Mouse (Mus musculus): ENCODE data around the gene Sh3gl1.
A peak's percentile ranks its signal among the peaks of the same experiment; 100 is the strongest.
"Not testable (repeated sequence)": the region's sequence is repeated elsewhere in the genome, so short reads cannot be mapped to it uniquely, and the experiment has no call there.

Sh3gl1 gene

DNA sequence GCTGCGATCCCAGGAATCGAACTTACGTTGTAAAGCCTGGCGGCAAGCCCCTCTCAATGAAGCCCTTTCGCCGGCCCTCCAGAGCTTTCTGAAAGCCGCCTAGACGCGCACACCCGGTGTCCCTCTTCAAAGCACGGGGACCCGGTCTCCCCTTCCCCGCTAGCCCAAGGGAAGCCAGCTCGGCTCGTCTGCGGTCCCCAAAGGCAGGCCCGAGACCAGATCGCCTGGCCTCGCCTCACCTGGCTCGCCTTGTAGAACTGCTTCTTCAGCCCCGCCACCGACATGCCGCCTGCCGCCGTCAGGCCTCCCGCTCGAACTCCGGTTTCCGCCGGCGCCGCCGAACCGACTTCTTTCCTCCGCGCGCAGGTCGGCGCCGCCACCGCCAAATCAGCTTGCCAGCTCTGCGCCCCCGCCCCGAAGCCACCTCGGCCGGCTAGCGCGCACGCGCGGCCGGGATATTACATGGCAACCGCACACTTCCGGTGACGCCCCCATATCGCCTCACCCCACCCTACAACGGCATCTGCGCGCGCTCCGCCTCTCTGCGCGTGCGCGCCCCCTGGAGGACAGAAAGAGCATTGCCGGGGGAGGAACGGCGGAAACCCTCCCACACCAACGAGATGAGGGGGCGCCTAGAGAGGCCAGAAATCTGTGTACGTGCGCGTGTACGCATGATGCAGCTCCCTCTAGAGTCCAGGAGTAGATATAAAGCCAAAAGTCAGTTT is at the start of gene Sh3gl1:
Sh3gl1 (minus strand) TSS at position 460 of the 725 bp plus-strand sequence.
- peak; percentile 100 for DNase-seq (ENCODE audit: low spot score in 2 of 2)

DNA sequence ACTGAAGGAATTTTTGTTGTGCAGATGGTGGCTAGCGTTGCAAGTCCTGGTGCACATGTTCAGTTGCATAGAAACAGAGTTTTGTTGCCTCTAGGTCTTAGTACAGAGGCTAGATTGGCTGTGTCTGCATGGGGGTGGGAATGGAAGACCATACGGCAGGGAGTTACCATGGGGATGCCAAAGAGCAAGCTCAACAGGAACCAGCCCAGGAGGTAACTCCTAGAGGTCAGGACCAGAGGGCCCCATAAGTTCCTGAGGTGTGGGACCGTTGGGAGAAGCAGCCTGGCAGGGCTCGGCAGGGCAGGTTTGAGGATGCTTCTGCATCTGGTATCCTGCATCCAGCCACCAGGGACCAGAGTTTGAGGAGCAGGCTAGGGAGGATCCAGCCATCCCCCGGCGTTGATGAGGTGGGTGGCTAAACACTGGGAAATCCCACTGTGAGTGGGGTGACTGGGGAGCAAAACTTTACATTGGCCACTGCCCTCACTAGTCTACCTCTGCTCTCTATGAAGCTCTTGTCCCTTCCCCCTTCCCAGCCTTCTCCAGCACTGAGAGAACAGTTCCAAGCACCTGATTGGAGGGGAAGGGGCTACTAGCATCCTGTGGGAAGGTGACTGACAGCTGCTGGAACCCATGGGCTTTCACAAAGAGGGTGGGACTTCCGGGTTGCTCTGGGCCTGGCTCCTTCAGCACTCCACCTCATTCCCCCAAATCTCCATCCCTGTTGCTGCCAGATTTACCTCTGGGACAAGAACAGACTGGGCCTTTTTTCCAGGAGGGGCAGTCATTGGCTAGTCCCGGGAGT is 44.5 kb upstream of the Sh3gl1 start:
- peak in 1 of 2 experiments; percentile 40 for DNase-seq (ENCODE audit: low spot score in 2 of 2)

DNA sequence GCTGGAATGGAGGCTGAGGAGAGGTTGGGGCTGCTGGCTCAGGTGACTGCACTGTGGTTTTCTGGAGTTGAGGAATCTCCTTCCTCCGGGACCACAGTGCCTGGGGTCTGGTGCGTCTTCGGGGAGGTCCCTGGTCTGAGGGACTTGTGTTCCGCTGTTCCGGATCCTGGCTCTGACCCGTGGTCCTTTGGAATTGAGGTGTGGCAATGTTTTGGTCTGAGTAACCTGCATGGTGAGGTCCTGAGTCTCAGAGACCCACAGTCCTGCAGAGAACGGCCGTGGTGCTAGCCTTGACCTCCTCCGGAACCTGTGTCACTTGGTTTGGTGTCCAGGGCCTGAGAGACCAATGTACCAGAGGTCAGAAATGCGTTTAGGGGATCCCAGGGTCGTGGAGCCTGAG is 43.5 kb upstream of the Sh3gl1 start:
- no peak for DNase-seq (ENCODE audit: low spot score in 2 of 2)

DNA sequence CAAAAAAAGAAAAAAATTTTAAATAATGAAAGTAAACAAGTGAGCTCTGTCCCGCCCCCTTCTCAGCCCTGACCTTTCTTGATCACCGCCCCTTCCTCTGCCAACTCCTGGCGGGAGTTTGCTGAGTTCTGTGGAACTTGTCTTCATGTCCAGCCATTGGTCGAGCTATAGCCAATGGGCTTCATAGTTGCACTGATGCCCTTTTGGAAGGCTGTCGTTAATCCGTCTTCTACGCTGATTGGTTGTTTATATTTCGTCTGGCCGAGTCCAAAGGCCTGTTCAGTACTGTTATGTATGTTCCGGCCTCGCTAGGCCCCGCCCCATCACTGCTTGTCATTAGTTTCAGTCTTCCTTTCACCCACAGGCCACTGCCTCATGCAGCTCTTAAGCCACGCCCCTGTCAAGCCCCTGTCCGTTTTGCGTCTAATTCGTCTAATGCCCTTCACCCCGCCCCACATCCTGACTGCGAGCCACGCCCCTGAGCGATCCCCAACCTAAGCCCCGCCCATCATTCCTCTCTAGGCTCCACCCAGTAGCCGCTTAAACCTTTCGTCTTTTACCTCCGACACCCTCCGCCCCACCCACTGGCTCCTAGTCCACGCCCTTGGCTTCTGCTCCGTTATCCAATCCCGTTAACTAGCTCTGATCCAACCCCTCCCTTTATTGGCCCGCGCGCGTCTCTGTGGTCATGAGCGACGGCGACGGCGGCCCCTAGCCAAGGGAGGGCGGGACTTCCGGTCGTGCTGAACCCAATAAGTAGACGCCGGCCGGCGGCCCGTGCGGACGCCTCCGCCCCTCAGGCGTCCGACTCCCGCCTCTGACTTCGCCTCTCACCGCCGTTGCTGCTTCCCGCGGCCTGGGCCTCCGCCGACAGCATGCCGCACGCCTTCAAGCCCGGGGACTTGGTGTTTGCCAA is 42.7 kb upstream of the Sh3gl1 start, which contains the start of gene Hdgfl2:
Hdgfl2 (plus strand) TSS at position 755 of the 916 bp plus-strand sequence.
- DNase-seq (ENCODE audit: low spot score in 2 of 2) = peak; percentile 96 to 99

DNA sequence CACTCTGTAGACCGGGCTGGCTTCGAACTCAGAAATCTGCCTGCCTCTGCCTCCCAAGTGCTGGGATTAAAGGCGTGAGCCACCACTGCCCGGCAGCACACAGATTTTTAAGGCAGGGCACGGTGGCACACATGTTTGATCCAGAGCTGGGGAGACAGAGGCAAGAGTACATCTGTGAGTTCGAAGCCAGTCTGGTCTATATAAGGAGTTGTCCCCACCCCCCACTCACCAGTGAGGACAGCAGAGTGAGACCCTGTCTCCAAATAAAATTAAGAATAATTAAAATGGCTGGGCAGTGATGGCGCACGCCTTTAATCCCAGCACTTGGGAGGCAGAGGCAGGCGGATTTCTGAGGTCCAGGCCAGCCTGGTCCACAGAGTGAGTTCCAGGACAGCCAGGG is 41.9 kb upstream of the Sh3gl1 start:
- not testable (repeated sequence) for DNase-seq (ENCODE audit: low spot score in 2 of 2)

DNA sequence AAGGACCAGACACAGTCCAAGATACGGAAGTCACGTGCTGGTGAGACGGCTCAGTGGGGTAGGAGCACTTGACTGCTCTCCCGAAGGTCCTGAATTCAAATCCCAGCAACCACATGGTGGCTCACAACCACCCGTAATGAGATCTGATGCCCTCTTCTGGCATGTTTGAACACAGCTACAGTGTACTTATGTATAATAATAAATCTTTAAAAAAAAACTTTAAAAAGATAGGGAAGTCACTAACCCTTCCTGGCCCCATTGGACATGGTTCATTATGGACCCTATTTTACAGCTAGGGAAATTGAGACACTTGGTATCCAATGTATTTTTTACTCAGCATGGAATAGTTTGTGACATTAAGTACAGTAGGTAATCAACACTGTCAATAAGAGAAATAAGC is 41.1 kb upstream of the Sh3gl1 start:
- no peak for DNase-seq (ENCODE audit: low spot score in 2 of 2)

DNA sequence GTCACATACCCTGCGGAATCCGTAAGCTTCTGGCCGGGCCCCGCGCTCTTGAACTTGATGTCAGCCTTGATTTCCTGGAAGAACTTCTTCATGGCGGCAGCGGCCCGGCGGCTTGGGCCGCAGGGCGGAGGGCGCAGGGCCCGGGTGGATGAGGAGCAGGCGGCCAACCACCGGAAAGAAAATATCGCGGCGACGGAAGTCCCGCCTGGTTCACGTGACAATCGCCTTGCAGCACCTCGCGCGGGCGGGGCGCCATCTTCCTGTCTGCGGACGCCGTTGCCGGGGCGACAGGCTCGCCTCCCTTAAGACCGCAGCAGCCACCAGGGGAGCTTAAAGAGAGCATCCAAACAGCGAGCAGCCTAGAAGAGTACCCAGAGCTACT is 38.4 kb upstream of the Sh3gl1 start, which contains the start of gene Ubxn6:
Ubxn6 (minus strand) TSS at position 202 of the 382 bp plus-strand sequence.
- peak; percentile 95 to 96 for DNase-seq (ENCODE audit: low spot score in 2 of 2)

DNA sequence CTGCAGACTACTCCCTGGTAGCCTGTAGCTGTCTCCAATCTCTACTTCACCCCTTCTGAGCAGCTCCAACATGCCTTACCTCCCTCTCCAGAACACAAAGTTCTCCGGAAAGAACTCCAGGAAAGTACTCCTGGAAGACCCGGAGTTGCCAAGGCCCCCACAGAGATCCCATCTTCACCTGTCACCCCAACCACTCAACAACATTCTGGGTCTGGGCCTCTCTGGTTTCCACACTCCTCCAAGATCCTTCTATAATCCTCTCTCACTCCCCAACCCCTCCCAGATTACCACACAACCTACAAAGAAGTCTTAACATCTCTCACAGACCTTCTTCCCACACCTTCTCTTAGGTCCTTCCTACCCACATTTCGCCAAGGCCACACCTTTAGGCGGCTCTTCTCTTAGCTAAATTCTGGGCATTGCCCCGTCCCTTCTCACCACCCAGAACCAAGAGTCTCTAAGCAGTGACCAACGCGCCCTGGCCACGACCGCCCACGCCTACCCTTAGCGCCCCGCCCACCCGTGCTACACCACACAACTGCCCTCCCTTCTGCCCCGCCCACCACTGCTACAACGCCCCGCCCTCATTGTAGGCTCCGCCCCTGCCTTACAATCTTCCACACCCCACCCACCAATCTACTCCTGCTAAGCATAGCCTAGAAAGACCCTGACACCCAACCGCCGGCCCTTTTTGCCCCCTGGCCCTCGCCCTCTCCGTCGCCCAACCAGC is 37.8 kb upstream of the Sh3gl1 start:
- DNase-seq (ENCODE audit: low spot score in 2 of 2) = peak; percentile 46 to 68

DNA sequence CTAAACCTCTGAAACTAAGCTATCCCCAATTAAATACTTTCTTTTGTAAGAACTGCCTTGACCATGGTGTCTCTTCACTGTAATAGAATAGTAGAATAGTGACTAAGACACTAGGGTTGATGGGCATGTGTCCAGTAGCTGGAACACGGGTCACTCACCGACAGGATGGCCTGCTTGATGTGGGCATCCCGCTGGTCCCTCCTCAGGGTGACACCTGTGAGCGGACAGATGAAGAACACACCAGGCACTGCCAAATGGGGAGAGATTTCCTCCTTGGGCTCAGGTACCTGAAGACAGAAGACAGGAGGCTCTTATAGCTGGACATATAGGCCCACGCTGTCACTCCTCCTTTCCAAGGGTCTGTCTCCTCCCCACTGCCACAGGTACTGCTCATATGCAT is 35.8 kb upstream of the Sh3gl1 start:
- no peak for DNase-seq (ENCODE audit: low spot score in 2 of 2)

DNA sequence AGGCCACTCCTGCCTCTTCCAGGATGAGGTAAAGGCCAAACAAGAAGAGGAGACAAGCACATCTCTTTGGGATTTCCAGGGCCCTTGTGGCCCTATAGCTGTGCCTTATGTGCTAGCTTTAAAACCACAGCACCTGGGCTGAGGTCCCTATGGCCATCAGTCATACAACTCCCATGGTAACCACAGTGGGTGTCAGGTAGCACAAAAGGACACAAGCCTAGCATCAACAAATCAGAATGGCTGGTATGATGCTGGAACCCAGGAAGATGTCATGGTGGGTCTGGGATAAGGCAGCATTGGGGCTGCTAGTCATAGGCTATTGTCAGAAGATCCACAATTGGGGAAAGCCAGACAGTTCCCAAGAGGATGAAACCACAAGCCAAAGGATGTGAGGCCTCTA is 34.7 kb upstream of the Sh3gl1 start:
- DNase-seq (ENCODE audit: low spot score in 2 of 2) = no peak

DNA sequence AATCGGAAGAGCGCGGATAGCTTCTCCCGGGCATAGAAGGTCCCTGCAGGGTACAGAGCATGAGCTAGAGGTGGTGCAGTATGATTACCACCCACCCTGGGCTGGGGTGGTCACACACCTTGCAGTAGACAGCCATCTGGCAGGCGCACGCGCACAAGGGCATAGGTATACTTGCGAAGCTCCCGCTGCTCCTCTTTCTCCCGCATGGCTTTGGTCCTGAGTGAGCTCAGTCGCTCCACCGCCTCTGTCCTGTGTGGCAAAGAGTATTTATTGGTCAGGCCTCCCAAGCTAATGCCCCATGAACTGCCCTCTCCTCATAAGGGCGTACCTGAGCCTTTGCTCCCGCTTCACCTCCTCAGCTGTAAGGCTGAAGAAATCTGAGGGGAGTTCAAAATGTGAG is 32.6 kb upstream of the Sh3gl1 start:
- DNase-seq (ENCODE audit: low spot score in 2 of 2) = no peak

DNA sequence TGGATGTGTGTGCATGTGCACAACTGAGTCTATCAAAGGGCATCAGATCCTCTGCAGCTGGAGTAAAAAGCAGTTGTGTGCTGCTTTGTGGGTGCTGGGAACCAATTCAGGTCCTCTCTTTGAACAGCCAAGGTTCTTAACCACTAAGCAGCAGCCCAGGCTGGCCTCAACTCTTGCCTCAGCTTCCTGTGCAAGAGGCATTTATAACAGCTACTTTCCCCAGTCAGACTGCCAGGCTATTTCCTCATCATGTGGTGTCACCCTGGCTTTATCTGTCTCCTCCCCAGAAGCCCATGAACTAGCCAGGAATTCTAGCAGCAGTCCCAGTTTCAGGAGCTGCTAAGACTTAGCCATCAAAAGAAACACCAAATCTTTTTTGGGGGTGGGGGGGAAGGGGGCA is 30.0 kb upstream of the Sh3gl1 start:
- no peak for DNase-seq (ENCODE audit: low spot score in 2 of 2)

DNA sequence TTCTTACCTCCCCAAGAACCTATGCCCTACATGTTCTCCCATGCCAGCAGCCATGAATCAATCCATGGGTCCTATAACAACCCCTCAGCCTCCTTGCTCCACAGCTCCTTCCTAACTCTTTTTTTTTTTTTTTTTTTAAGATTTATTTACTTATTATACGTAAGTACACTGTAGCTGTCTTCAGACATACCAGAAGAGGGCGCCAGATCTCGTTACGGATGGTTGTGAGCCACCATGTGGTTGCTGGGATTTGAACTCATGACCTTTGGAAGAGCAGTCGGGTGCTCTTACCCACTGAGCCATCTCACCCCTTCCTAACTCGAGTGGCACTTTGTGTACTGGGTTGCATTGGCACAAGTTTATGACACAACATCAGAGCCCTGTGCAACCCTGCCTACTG is 29.3 kb upstream of the Sh3gl1 start:
- not testable (repeated sequence) for DNase-seq (ENCODE audit: low spot score in 2 of 2)

DNA sequence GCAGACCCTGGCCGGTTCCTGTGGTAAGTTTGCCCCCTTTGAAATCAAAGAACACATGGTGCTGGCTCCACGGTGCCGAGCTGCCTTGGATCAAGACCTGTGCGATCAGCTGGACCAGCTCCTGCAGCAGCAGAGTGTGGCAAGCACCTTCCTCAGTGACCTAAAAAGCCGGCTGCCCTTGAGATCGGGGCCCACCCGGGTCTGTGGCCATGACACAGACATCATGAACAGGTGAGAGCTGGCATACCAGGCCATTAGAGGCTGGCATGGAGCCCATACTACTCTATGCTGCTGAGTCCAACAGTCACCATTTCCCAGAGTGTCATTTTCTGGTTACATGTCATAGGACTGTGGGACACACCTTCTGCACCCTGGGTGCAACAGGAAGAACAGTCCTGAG is 25.6 kb upstream of the Sh3gl1 start:
- no peak for DNase-seq (ENCODE audit: low spot score in 2 of 2)

DNA sequence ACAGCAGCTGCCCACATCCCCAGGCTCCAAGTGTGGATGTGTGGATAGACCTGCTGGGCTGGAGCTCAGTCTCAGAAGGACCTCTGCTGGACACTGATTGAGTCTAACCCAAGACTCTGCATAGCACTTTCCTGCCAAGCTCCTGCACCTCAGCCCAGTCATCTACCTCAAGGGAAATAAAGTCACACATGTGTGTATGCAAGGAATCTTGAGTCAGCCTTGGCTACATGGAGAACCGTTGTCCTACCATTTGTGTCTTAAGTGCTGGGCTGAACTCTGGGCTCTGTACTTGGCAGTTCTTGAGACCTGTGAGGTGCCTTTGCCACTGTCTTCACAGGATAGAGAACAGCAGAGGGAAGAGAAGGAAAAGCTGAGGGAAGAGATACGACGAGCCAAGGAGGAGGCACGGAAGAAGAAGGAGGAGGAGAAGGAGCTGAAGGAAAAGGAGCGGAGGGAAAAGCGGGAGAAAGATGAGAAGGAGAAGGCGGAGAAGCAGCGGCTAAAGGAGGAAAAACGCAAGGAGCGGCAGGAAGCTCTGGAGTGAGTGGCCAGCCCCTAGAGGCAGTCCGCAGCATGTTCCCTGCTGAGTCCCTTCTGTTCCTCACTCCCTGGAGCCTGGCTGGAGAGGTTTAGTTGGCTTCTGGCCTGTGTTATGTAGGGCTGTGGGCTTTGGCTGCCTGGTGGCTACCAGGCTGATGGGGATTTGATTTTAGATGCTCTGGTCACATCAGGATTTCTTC is 21.1 kb upstream of the Sh3gl1 start:
- DNase-seq (ENCODE audit: low spot score in 2 of 2) = no peak

DNA sequence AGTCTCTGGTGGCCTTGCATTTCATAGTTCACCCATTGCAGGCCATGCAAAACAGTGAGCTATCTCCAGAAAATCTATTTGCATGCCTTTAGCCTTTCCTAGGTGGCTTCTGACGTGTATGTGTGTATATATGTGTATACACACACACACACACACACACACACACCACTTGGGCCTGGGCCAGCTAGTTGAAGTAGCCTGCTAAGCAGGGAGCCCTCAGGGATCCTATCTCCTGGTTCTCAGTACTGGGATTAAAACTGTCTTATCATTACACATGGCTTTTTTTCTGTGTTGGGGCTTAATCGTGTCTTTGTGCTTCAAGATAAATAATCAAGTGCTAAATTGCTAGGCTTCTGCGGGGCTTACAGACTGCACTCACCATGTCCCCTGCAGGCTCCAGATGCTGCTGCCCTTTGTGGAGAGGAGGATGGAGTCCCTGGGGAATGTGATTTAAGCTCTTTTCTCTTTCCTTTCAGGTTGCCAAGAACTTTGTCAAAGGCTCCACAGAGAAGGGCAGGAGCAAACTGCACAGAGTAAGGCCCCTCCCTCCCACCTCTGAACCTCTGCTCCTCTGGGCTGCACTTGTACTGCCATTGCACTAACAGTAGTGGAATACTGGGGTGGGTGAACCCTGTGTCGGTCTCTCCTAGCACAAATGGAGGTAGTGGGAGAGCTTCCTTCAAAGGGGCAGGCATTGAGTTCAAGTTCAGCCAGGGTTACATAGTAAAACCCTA is 19.7 kb upstream of the Sh3gl1 start:
- no peak for DNase-seq (ENCODE audit: low spot score in 2 of 2)

DNA sequence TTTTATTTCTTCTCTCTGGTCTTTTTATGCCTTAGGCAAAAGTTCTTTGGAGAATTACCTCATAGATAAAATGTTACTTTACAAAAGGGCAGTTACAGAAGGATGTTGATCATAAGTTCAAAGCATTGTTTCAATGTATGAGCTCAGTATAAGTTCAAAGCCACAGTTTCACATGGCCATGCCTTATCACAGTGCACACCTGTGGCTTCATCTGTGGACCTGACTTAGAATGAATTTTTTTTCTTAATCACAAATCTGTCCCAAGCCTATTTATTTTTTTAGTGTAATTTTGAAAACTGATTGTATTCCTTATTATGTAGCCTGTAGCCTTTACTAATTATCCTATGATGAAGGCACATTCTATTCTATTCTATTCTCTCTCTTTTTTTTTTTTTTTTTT is 18.5 kb upstream of the Sh3gl1 start:
- DNase-seq (ENCODE audit: low spot score in 2 of 2) = no peak

DNA sequence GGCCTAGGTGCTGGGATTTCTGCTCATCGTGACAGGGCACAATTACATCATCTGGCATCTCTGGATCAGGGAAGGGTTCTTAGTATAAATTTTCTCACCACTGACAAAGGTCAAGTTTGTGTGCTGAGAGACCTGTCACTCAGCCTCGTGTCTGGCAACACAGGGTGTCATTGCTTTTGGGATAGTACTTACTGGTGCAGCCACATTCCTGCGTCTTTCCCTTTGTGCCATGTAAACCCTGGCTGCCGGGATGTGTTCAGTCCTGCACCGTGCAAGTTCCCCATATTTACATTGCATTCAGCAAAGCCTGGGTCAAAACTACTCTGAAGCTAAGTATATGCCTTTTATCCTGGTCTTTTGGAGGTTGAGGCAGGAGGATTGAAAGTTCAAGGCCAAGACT is 14.9 kb upstream of the Sh3gl1 start:
- no peak for DNase-seq (ENCODE audit: low spot score in 2 of 2)

DNA sequence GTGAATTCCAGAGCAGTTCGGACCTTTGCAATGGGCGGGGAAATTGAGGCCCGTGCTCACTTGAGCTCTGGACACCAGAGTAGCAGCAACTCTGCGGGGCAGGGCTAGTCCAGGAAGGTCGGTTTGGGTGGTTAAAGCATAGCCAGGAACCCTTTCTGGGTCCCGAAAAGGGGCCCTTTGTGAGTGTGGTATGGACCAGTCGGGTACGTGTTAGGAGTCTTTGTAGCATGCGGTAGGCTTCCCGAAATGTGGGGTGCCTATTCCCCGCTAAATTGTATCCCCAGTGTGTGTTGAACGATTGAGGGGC is 4.4 kb upstream of the Sh3gl1 start:
- no peak for DNase-seq (ENCODE audit: low spot score in 2 of 2)
